Mouse (Mus musculus) liver, postnatal 0 days (tissue): ENCODE results near the gene Secisbp2. TPM values are rescaled to one million over a fixed set of nuclear protein-coding genes. Genes with fewer than 3 reads are reported as not detected.
"Not testable (repeated sequence)": the region's sequence is repeated elsewhere in the genome, so short reads cannot be mapped to it uniquely, and the experiment has no call there.

ENCODE experiments used
- ATAC-seq: fragments of 200-750 bp; cut with Nextera tagmentation; 2 replicates; pipeline ENCODE4 v1.8.0; 2017; ENCODE audit warnings: mild to moderate bottlenecking, moderate library complexity
- DNase-seq: peaks from one replicate; pipeline ENCODE4 v3.0.0-alpha.2; 2016
- H3K27ac ChIP-seq: fragments of 300-500 bp; sonication (generic); 2 replicates; pipeline ENCODE4 v1.5.1; 2014; ENCODE audit warnings: antibody characterized with exemption, moderate library complexity, mild to moderate bottlenecking, low read depth
- H3K27me3 ChIP-seq: fragments of 300-500 bp; sonication (generic); 2 replicates; pipeline ENCODE4 v1.6.1; 2014; ENCODE audit warnings: low read length, control low read depth, mixed read lengths; ENCODE audit not compliant: insufficient read depth
- H3K36me3 ChIP-seq: fragments of 300-500 bp; sonication (generic); replicated peaks from 2 replicates; pipeline ENCODE4 v1.6.1; 2014; ENCODE audit warnings: mild to moderate bottlenecking, control low read depth, low read length, moderate library complexity, mixed read lengths; ENCODE audit not compliant: insufficient read depth
- H3K4me1 ChIP-seq: fragments of 300-500 bp; sonication (generic); 2 replicates; pipeline ENCODE4 v1.6.1; 2014; ENCODE audit warnings: antibody characterized with exemption, mild to moderate bottlenecking, control low read depth; ENCODE audit not compliant: insufficient read depth
- H3K4me2 ChIP-seq: fragments of 300-500 bp; sonication (generic); 2 replicates; pipeline ENCODE4 v1.6.1; 2014; ENCODE audit warnings: low read depth, mild to moderate bottlenecking, low read length, moderate library complexity, mixed read lengths
- H3K4me3 ChIP-seq: fragments of 300-500 bp; sonication (generic); 2 replicates; pipeline ENCODE4 v1.5.1; 2014; ENCODE audit warnings: low read depth, low read length
- H3K9ac ChIP-seq: fragments of 300-500 bp; sonication (generic); replicated peaks from 2 replicates; pipeline ENCODE4 v1.6.1; 2014; ENCODE audit warnings: mild to moderate bottlenecking, moderate library complexity
- H3K9me3 ChIP-seq: fragments of 300-500 bp; sonication (generic); 2 replicates; pipeline ENCODE4 v1.6.1; 2016; ENCODE audit warnings: mild to moderate bottlenecking, control low read depth, low read length, mixed read lengths
- CTCF ChIP-seq: sonication (generic); IDR thresholded peaks from 2 replicates; pipeline ENCODE4 v1.5.1; 2016; ENCODE audit warnings: antibody characterized with exemption, low read depth
- EP300 ChIP-seq: IDR thresholded peaks from 2 replicates; pipeline ENCODE4 v1.6.1; 2016; ENCODE audit warnings: antibody characterized with exemption, low read depth, mild to moderate bottlenecking
- WGBS: fragments of 180-500 bp; shearing (Covaris S2); extraction: QIAGEN DNeasy Blood & Tissue Kit; methylation state at CpG from one replicate; pipeline ENCODE4 v1.1.7; 2014; ENCODE audit not compliant: insufficient replicate concordance; 5-methylcytosine and 5-hydroxymethylcytosine counted together
- polyA plus RNA-seq: library from polyadenylated mRNA; unstranded; fragments of >200 nt; fragmentation: Nextera tagmentation; extraction: Ambion mirVana; gene quantifications from 2 replicates; pipeline ENCODE4 v1.2.1, GENCODE M21; 2015

Gene Secisbp2
- polyA plus RNA-seq, 1 experiment from 2014 or later: 12.2 TPM

DNA sequence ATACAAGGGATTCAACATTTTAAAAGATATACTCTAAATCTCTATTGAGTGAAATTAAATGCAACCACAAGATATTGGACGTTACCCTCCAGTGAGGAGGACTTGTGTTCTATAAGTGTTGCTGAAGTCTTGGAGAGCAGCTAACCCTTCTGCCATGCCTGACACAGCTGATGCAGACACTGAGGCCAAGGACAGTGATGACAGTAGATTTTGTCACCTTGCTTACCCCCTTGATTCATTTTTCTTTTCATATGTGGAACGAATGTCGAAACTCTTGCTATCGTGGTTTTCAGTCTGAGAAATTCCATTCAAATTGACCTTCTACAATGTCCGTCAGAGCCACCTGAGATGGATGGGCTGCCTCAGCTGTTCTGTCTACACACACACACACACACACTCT is 28.9 kb upstream of the Secisbp2 start:
- DNase-seq (no peak), ATAC-seq (no peak)
- no peak overlapping the region for H3K27ac ChIP-seq
- H3K27me3 ChIP-seq: no peaks in the 10 kb centered on the region
- no peak for TF ChIP-seq EP300
- TF ChIP-seq CTCF: no peak
- H3K4me3 ChIP-seq: no peak overlapping the region
- no peak overlapping the region for H3K4me2 ChIP-seq
- H3K9me3 ChIP-seq: no peaks in the 10 kb centered on the region
- WGBS: 75% methylated on average over 5 of the region's 5 CpGs
- H3K9ac ChIP-seq: no peak overlapping the region
- no peaks in the 10 kb centered on the region for H3K4me1 ChIP-seq
- H3K36me3 ChIP-seq: no peaks in the 10 kb centered on the region

GRCm38 (mm10) chr13:51623678-51624077 is 27.8 kb upstream of the Secisbp2 start:
- Histone ChIP-seq H3K27ac (no peak overlapping the region), H3K4me1 (no peaks in the 10 kb centered on the region), H3K4me2 (no peak overlapping the region), H3K9ac (no peak overlapping the region), H3K36me3 (no peaks in the 10 kb centered on the region), H3K4me3 (no peak overlapping the region), H3K27me3 (no peaks in the 10 kb centered on the region), H3K9me3 (no peaks in the 10 kb centered on the region)
- TF ChIP-seq EP300 (no peak), CTCF (no peak)
- DNase-seq (no peak), ATAC-seq (no peak)
- 63% methylated on average over 2 of the region's 2 CpGs for WGBS

DNA sequence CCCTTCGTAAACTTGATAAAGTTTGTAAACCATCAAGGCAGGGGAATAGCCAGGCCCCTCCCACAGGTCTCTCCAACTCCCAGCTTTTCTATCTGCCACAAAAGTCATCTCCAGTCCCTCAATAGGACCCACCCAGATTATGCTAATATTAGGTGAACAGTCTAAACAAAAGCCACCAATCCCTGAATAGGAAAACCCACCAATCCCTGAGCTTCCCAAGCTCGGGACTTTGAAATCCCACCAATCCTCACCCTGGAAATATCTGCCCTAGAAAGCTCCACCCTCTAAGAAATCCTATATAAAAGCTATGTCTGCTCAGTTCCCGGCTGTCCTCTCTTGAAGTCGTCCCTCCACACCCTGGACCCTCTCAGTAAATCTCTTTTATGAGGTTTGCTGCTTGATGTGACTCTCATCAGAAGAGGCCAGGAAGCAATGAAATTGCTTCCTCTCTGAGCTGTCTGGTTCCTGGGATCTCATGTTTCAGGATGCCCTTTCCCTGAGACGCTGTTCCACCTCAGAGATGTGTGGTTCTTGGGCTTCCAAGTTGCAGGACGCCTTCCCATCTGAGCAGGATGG is 23.1 kb upstream of the Secisbp2 start:
- Histone ChIP-seq H3K27me3 (no peaks in the 10 kb centered on the region), H3K9ac (no peak overlapping the region)

DNA sequence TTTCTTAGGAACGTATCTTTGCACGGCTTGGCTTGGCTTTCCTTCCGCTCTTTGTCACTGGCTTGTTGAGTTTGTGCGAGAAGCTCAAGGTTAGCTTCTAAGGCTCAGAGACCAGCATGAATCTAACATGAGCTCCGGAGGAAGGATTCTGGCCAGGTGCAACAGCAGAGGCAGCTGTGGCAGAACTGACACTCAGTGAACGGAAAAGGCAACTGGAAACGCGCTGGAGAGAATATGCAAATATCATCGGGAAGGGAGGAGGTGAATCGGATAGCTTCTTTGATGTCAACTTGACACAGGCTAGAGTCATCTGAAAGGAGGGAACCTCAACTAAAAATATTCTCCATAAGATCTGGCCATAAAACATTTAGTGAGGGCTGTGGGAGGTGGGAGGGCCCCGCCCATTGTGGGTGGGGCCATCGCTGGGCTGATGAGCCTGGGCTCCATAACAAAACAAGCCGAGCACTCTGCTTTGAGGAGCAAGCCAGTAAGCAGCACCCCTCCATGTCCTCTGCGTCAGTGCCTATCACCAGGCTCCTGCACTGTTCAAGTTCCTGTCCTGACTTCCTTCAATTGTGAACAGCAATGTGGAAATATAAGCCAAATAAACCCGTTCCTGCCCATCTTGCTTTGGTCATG is 20.0 kb upstream of the Secisbp2 start:
- Histone ChIP-seq H3K4me3 (no peak overlapping the region), H3K4me1 (no peaks in the 10 kb centered on the region), H3K27me3 (no peaks in the 10 kb centered on the region), H3K9ac (no peak overlapping the region), H3K9me3 (no peaks in the 10 kb centered on the region), H3K4me2 (no peak overlapping the region), H3K36me3 (no peaks in the 10 kb centered on the region), H3K27ac (no peak overlapping the region)
- TF ChIP-seq CTCF: no peak
- no peak for TF ChIP-seq EP300
- ATAC-seq (no peak), DNase-seq (no peak)
- 73% methylated on average over 15 of the region's 15 CpGs for WGBS

More for the DNA sequence above, 23.1 kb upstream of the Secisbp2 start:
- Histone ChIP-seq H3K9me3 (no peaks in the 10 kb centered on the region), H3K36me3 (no peaks in the 10 kb centered on the region), H3K4me2 (no peak overlapping the region), H3K27ac (no peak overlapping the region), H3K4me1 (no peaks in the 10 kb centered on the region), H3K4me3 (no peak overlapping the region)
- TF ChIP-seq CTCF: no peak
- no peak for TF ChIP-seq EP300
- ATAC-seq: no peak
- no peak for DNase-seq
- WGBS: 65% methylated on average over 6 of the region's 6 CpGs

DNA sequence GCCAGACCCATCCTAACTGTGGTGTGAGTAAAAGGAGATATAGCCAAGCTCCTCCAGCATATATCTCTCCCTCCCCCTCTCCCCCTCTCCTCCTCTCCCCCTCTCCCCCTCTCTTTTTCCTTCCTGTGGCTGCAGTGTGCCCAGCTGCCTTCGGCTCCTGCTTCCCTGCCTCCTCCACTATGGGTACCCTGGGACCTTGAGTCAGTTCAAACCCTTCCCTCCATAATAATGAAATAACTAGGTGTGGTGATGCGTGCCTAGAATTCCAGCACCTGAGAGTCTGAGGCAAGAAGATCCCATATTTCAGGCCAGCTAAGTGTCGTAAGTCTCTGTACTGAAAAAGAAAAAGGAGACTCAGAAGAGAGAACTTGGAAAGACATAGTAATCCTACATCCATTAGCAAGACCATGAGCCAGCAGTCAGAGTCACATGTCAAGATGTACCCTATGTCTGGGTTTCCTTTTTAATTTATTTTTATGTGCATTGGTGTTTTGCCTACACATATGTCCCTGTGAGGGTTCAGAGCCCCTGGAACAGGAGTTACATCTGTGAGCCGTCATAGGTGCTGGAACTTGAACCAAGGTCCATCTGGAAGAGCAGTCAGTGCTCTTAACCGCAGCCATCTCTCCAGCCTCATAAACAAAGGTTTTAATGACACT is 18.8 kb upstream of the Secisbp2 start:
- no peak for TF ChIP-seq EP300
- no peak for TF ChIP-seq CTCF
- no peak overlapping the region for H3K4me2 ChIP-seq
- no peaks in the 10 kb centered on the region for H3K27me3 ChIP-seq
- ATAC-seq (peak; percentile 29; the same call in 1 of the 2 replicates), DNase-seq (no peak)
- no peaks in the 10 kb centered on the region for H3K4me1 ChIP-seq
- H3K9ac ChIP-seq: no peak overlapping the region
- no peak overlapping the region for H3K27ac ChIP-seq
- H3K36me3 ChIP-seq: no peaks in the 10 kb centered on the region
- no peak overlapping the region for H3K4me3 ChIP-seq
- no peaks in the 10 kb centered on the region for H3K9me3 ChIP-seq
- 76% methylated on average over 5 of the region's 5 CpGs for WGBS

DNA sequence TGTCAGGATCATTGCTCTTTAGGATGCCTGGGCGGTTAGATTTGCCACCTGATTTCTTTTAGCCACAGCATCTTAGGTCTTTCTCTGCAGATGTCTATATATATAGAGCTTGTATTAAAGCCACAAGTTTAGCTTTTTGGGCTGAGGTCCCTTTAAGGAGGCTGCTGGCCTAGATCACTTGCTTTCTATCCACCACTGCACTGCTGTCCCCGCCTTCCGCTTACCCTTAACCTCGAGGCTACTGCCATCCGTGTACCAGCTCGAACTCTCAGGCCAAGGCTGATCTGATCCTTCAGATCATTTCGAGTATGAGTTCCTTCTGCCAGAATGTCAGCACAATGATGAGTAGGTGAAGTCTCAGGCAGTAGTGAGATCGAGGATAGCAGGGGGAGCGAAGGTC is 16.1 kb upstream of the Secisbp2 start:
- 70% methylated on average over 3 of the region's 9 CpGs for WGBS

More for the DNA sequence above, 16.1 kb upstream of the Secisbp2 start:
- H3K9ac ChIP-seq, H3K4me1 ChIP-seq, ATAC-seq, H3K9me3 ChIP-seq, DNase-seq, H3K36me3 ChIP-seq, H3K4me3 ChIP-seq, H3K27ac ChIP-seq, H3K4me2 ChIP-seq, H3K27me3 ChIP-seq: not testable (repeated sequence)
